Mouse (Mus musculus) midbrain, embryonic 16.5 days (tissue): ENCODE data around the gene Ddost. TPM values are rescaled to one million over a fixed set of nuclear protein-coding genes. Genes with fewer than 3 reads are reported as not detected.

Experiments used
- ATAC-seq: fragments of 200-750 bp; cut with Nextera tagmentation; 2 replicates; pipeline ENCODE4 v1.8.0; 2017; ENCODE audit warnings: moderate TSS enrichment
- H3K27ac ChIP-seq: fragments of 300-500 bp; sonication (generic); 2 replicates; pipeline ENCODE4 v1.5.1; 2014; ENCODE audit warnings: mild to moderate bottlenecking, low read length, mixed read lengths
- H3K27me3 ChIP-seq: fragments of 300-500 bp; sonication (generic); 2 replicates; pipeline ENCODE4 v1.6.1; 2014; ENCODE audit warnings: low read depth, low read length, mixed read lengths; ENCODE audit not compliant: control insufficient read depth, insufficient read depth
- H3K36me3 ChIP-seq: fragments of 300-500 bp; sonication (generic); 2 replicates; pipeline ENCODE4 v1.6.1; 2014; ENCODE audit warnings: mild to moderate bottlenecking, low read length, moderate library complexity, mixed read lengths; ENCODE audit not compliant: control insufficient read depth, insufficient read depth
- H3K4me1 ChIP-seq: fragments of 300-500 bp; sonication (generic); 2 replicates; pipeline ENCODE4 v1.6.1; 2014; ENCODE audit warnings: mild to moderate bottlenecking, low read length, mixed read lengths; ENCODE audit not compliant: control insufficient read depth, insufficient read depth
- H3K4me2 ChIP-seq: fragments of 300-500 bp; sonication (generic); 2 replicates; pipeline ENCODE4 v1.6.1; 2014; ENCODE audit warnings: mild to moderate bottlenecking, low read length, mixed read lengths
- H3K4me3 ChIP-seq: fragments of 300-500 bp; sonication (generic); 2 replicates; pipeline ENCODE4 v1.5.1; 2014; ENCODE audit warnings: low read depth, mild to moderate bottlenecking, low read length, moderate library complexity, mixed read lengths
- H3K9ac ChIP-seq: fragments of 300-500 bp; sonication (generic); 2 replicates; pipeline ENCODE4 v1.6.1; 2014; ENCODE audit warnings: low read depth, low read length, mixed read lengths
- H3K9me3 ChIP-seq: fragments of 300-500 bp; sonication (generic); replicated peaks from 2 replicates; pipeline ENCODE4 v1.6.1; 2014; ENCODE audit warnings: mild to moderate bottlenecking, low read length, mixed read lengths; ENCODE audit not compliant: control insufficient read depth, poor library complexity, severe bottlenecking
- WGBS: fragments of 180-500 bp; shearing (Covaris S2); extraction: QIAGEN DNeasy Blood & Tissue Kit; methylation state at CpG from one replicate; pipeline ENCODE4 v1.1.7; 2014; 5-methylcytosine and 5-hydroxymethylcytosine counted together
- polyA plus RNA-seq: library from polyadenylated mRNA; unstranded; fragments of >200 nt; fragmentation: Nextera tagmentation; extraction: Ambion mirVana; gene quantifications from 2 replicates; pipeline ENCODE4 v1.2.1, GENCODE M21; 2015

Gene Ddost
- polyA plus RNA-seq, 1 experiment from 2014 or later: 208 TPM

- Histone ChIP-seq H3K9me3 (no peaks in the 10 kb centered on the region), H3K27me3 (no peaks in the 10 kb centered on the region), H3K4me2 (no peak overlapping the region), H3K9ac (no peak overlapping the region), H3K27ac (no peak overlapping the region), H3K4me3 (no peak overlapping the region), H3K36me3 (peaks cover 12% of the 10 kb centered on the region), H3K4me1 (peaks cover 16% of the 10 kb centered on the region)
- 85% methylated on average over 3 of the region's 3 CpGs for WGBS
- no peak for ATAC-seq
Observed at GRCm38 (mm10) chr4:138307025-138307424, 2.5 kb downstream of the Ddost start.

- Histone ChIP-seq H3K27ac (no peak overlapping the region), H3K4me3 (no peak overlapping the region), H3K4me2 (no peak overlapping the region), H3K9ac (no peak overlapping the region), H3K27me3 (no peaks in the 10 kb centered on the region), H3K9me3 (no peaks in the 10 kb centered on the region), H3K36me3 (peaks cover 12% of the 10 kb centered on the region), H3K4me1 (peaks cover 16% of the 10 kb centered on the region)
- WGBS: 96% methylated on average over 12 of the region's 12 CpGs
- ATAC-seq: no peak
Observed at GRCm38 (mm10) chr4:138307739-138308138, 3.2 kb downstream of the Ddost start.

- Histone ChIP-seq H3K27me3 (no peaks in the 10 kb centered on the region), H3K36me3 (peaks cover 29% of the 10 kb centered on the region), H3K4me2 (no peak overlapping the region), H3K9ac (no peak overlapping the region), H3K4me1 (peaks cover 7% of the 10 kb centered on the region), H3K4me3 (no peak overlapping the region), H3K9me3 (no peaks in the 10 kb centered on the region), H3K27ac (no peak overlapping the region)
- no peak for ATAC-seq
- WGBS: 94% methylated on average over 19 of the region's 19 CpGs
Observed at GRCm38 (mm10) chr4:138310311-138310910, 5.9 kb downstream of the Ddost start.

- WGBS: 66% methylated on average over 8 of the region's 8 CpGs
- no peaks in the 10 kb centered on the region for H3K4me1 ChIP-seq
- no peaks in the 10 kb centered on the region for H3K27me3 ChIP-seq
- H3K4me2 ChIP-seq: no peak overlapping the region
- no peak overlapping the region for H3K27ac ChIP-seq
- peak; percentile 25; the same call in 1 of the 2 replicates for ATAC-seq
- no peaks in the 10 kb centered on the region for H3K9me3 ChIP-seq
- H3K36me3 ChIP-seq: peaks cover 31% of the 10 kb centered on the region
- no peak overlapping the region for H3K4me3 ChIP-seq
- no peak overlapping the region for H3K9ac ChIP-seq
Observed at GRCm38 (mm10) chr4:138311595-138311994, 7.1 kb downstream of the Ddost start.

GRCm38 (mm10) chr4:138312105-138312504 is 7.6 kb downstream of the Ddost start:
- no peaks in the 10 kb centered on the region for H3K27me3 ChIP-seq
- no peak overlapping the region for H3K27ac ChIP-seq
- H3K36me3 ChIP-seq: peaks cover 32% of the 10 kb centered on the region
- ATAC-seq: no peak
- 96% methylated on average over 3 of the region's 3 CpGs for WGBS
- H3K9ac ChIP-seq: no peak overlapping the region
- H3K4me2 ChIP-seq: no peak overlapping the region
- H3K9me3 ChIP-seq: no peaks in the 10 kb centered on the region
- no peaks in the 10 kb centered on the region for H3K4me1 ChIP-seq
- no peak overlapping the region for H3K4me3 ChIP-seq

- H3K36me3 ChIP-seq: peaks cover 32% of the 10 kb centered on the region
- no peak overlapping the region for H3K27ac ChIP-seq
- H3K4me1 ChIP-seq: no peaks in the 10 kb centered on the region
- no peaks in the 10 kb centered on the region for H3K27me3 ChIP-seq
- H3K4me3 ChIP-seq: no peak overlapping the region
- no peak for ATAC-seq
- H3K9ac ChIP-seq: no peak overlapping the region
- no peaks in the 10 kb centered on the region for H3K9me3 ChIP-seq
- no peak overlapping the region for H3K4me2 ChIP-seq
- WGBS: 89% methylated on average over 11 of the region's 11 CpGs
Observed at GRCm38 (mm10) chr4:138313021-138313420, 8.5 kb downstream of the Ddost start.

GRCm38 (mm10) chr4:138313795-138314194 is 9.3 kb downstream of the Ddost start:
- Histone ChIP-seq H3K27me3 (no peaks in the 10 kb centered on the region), H3K4me2 (no peak overlapping the region), H3K36me3 (peaks cover 32% of the 10 kb centered on the region), H3K4me1 (no peaks in the 10 kb centered on the region), H3K27ac (no peak overlapping the region), H3K4me3 (no peak overlapping the region), H3K9ac (no peak overlapping the region), H3K9me3 (no peaks in the 10 kb centered on the region)
- ATAC-seq: no peak
- 84% methylated on average over 4 of the region's 4 CpGs for WGBS

- Histone ChIP-seq H3K4me1 (no peaks in the 10 kb centered on the region), H3K9ac (no peak overlapping the region), H3K4me2 (no peak overlapping the region), H3K4me3 (no peak overlapping the region), H3K9me3 (no peaks in the 10 kb centered on the region), H3K27ac (no peak overlapping the region), H3K36me3 (peaks cover 26% of the 10 kb centered on the region), H3K27me3 (no peaks in the 10 kb centered on the region)
- no peak for ATAC-seq
- WGBS: 66% methylated on average over 9 of the region's 9 CpGs
Observed at GRCm38 (mm10) chr4:138315781-138316180, 11.3 kb downstream of the Ddost start.

- Histone ChIP-seq H3K27ac (no peak overlapping the region), H3K36me3 (peaks cover 23% of the 10 kb centered on the region)
- 88% methylated on average over 6 of the region's 6 CpGs for WGBS
Observed at GRCm38 (mm10) chr4:138316369-138316768, 11.8 kb downstream of the Ddost start.

More at GRCm38 (mm10) chr4:138316369-138316768, 11.8 kb downstream of the Ddost start:
- no peak for ATAC-seq
- no peak overlapping the region for H3K9ac ChIP-seq
- no peaks in the 10 kb centered on the region for H3K27me3 ChIP-seq
- no peaks in the 10 kb centered on the region for H3K4me1 ChIP-seq
- H3K4me3 ChIP-seq: no peak overlapping the region
- no peaks in the 10 kb centered on the region for H3K9me3 ChIP-seq
- no peak overlapping the region for H3K4me2 ChIP-seq
